Comparison of ENCODE assay signal across 8 mouse cellular contexts in the genomic region with DNA sequence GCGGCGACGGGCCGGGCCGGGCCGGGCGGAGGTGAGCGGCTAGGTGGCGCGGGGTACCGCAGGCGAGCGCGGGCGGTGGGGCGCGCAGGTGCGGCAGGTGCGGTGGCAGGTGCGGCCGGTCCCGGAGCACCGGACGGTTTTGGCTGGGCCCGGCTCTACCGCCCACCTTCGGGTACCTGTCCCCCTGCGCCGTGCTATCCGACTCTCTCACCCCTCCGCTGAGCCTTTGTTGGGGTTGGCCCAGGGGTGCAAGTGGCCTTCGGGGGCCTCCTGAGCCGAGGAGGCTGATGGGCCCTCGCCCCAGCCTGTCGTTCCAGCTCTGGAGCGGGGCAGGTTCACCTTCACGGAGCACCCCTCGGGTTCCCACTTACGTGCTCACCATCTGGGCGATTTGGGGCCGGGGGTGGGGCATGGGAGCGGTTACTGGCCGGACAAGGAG. TPM values are rescaled to one million over a fixed set of nuclear protein-coding genes. Genes with fewer than 3 reads are reported as not detected.
DNase-seq lines count a peak whose midpoint lies in the region; ATAC-seq and TF ChIP-seq lines count a peak whose summit lies in the region.

No protein-coding gene starts in this region.

- H3K4me2 ChIP-seq in forebrain, embryonic 12.5 days, result peak overlapping the region; percentile 88
- H3K4me2 ChIP-seq in midbrain, postnatal 0 days (ENCODE audit: low read depth, low read length, poor library complexity, severe bottlenecking), result peak overlapping the region; percentile 75

- no peaks in the 10 kb centered on the region for H3K27me3 ChIP-seq in forebrain, embryonic 12.5 days
- no peaks in the 10 kb centered on the region for H3K27me3 ChIP-seq in limb, embryonic 10.5 days (ENCODE audit: low read depth, poor library complexity, severe bottlenecking)
- H3K27me3 ChIP-seq in midbrain, postnatal 0 days (ENCODE audit: insufficient read depth, low read length), result no peaks in the 10 kb centered on the region

- H3K36me3 ChIP-seq in forebrain, embryonic 12.5 days (replicated peaks), result peaks cover 24% of the 10 kb centered on the region
- peaks cover 28% of the 10 kb centered on the region for H3K36me3 ChIP-seq in limb, embryonic 10.5 days
- H3K36me3 ChIP-seq in midbrain, postnatal 0 days (ENCODE audit: insufficient read depth, low read length), result peaks cover 5% of the 10 kb centered on the region; the same call in 1 of the 2 replicates

- peak overlapping the region; percentile 95 for H3K9ac ChIP-seq in forebrain, embryonic 12.5 days
- peak overlapping the region; percentile 89 for H3K9ac ChIP-seq in midbrain, postnatal 0 days (replicated peaks; ENCODE audit: low read length, poor library complexity, severe bottlenecking)

- 2% methylated on average over 22 of the region's 43 CpGs for WGBS in forebrain, embryonic 12.5 days
- WGBS in limb, embryonic 10.5 days, result 6% methylated on average over 43 of the region's 43 CpGs
- WGBS in midbrain, postnatal 0 days, result 1% methylated on average over 21 of the region's 43 CpGs

- ATAC-seq in forebrain, embryonic 12.5 days (ENCODE audit: low FRiP score), result peak; percentile 28
- no peak; the same call in none of the 2 replicates for ATAC-seq in midbrain, postnatal 0 days (ENCODE audit: low FRiP score)

- peaks cover 27% of the 10 kb centered on the region for H3K4me1 ChIP-seq in forebrain, embryonic 12.5 days
- H3K4me1 ChIP-seq in limb, embryonic 10.5 days, result peaks cover 23% of the 10 kb centered on the region
- H3K4me1 ChIP-seq in midbrain, postnatal 0 days (ENCODE audit: insufficient read depth, low read length), result peaks cover 11% of the 10 kb centered on the region; the same call in 1 of the 2 replicates

- H3K27ac ChIP-seq in forebrain, embryonic 12.5 days, result peak overlapping the region; percentile 97
- peak overlapping the region; percentile 92 for H3K27ac ChIP-seq in limb, embryonic 10.5 days
- H3K27ac ChIP-seq in midbrain, postnatal 0 days (ENCODE audit: low read depth, low read length), result peak overlapping the region; percentile 83

- peak; percentile 96 for DNase-seq in heart, adult 11 months
- no peak for DNase-seq in heart, postnatal 4 days
- peak; percentile 54 for DNase-seq in MN1 (ENCODE audit: low spot score)
- DNase-seq in limb, embryonic 10.5 days (ENCODE audit: low spot score), result peak; percentile 56
- no peak for DNase-seq in midbrain, postnatal 0 days (ENCODE audit: low spot score)
- DNase-seq in layer of hippocampus, adult 11-12 months (ENCODE audit: low spot score), result no peak
- no peak for DNase-seq in frontal cortex, postnatal 14 days (ENCODE audit: low spot score in 2 of 2)

- peak overlapping the region; percentile 96 for H3K4me3 ChIP-seq in forebrain, embryonic 12.5 days (replicated peaks)
- H3K4me3 ChIP-seq in limb, embryonic 10.5 days, result peak overlapping the region; percentile 84
- peak overlapping the region; percentile 89 for H3K4me3 ChIP-seq in midbrain, postnatal 0 days (ENCODE audit: low read depth, low read length)

- H3K9me3 ChIP-seq in forebrain, embryonic 12.5 days, result no peaks in the 10 kb centered on the region
- H3K9me3 ChIP-seq in limb, embryonic 10.5 days (replicated peaks), result no peaks in the 10 kb centered on the region
- H3K9me3 ChIP-seq in midbrain, postnatal 0 days (ENCODE audit: low read length), result no peaks in the 10 kb centered on the region

- no peak for TF ChIP-seq CTCF in midbrain, postnatal 0 days (IDR thresholded peaks at IDR 0.05)

RNA-seq across cellular contexts. Expression of gene Zmiz2, which starts 0.6 kb away (rescaled TPM):
- 10 to 100 TPM; 46.8 to 49.1 TPM for total RNA-seq in heart, postnatal 4 days (2021)
- 22.8 and 26.0 TPM in 2 replicates for polyA plus RNA-seq in forebrain, embryonic 12.5 days (2016; fragmentation: Nextera tagmentation; extraction: Ambion mirVana)
- 10.9 and 12.4 TPM in 2 replicates for polyA plus RNA-seq in limb, embryonic 10.5 days (2016; fragmentation: Nextera tagmentation; extraction: Ambion mirVana)
- 139 and 153 TPM in 2 replicates for total RNA-seq in midbrain, postnatal 0 days (2014; rRNA removed)
- 33.7 and 36.0 TPM in 2 replicates for polyA plus RNA-seq in midbrain, postnatal 0 days (2015; fragmentation: Nextera tagmentation; extraction: Ambion mirVana)

RNA-seq across cellular contexts. Expression of gene Ppia, which starts 25.7 kb away (rescaled TPM):
- total RNA-seq in heart, postnatal 4 days (2021), result 1,000 to 10,000 TPM; 1,521 to 1,568 TPM
- 4,594 and 4,665 TPM in 2 replicates for polyA plus RNA-seq in forebrain, embryonic 12.5 days (2016; fragmentation: Nextera tagmentation; extraction: Ambion mirVana)
- 5,840 and 6,698 TPM in 2 replicates for polyA plus RNA-seq in limb, embryonic 10.5 days (2016; fragmentation: Nextera tagmentation; extraction: Ambion mirVana)
- total RNA-seq in midbrain, postnatal 0 days (2014; rRNA removed), result 2,296 and 2,489 TPM in 2 replicates
- polyA plus RNA-seq in midbrain, postnatal 0 days (2015; fragmentation: Nextera tagmentation; extraction: Ambion mirVana), result 5,099 and 5,106 TPM in 2 replicates

RNA-seq across cellular contexts. Expression of gene H2afv, which starts 54.7 kb away (rescaled TPM):
- 100 to 1,000 TPM; 125 to 126 TPM for total RNA-seq in heart, postnatal 4 days (2021)
- 853 and 916 TPM in 2 replicates for polyA plus RNA-seq in forebrain, embryonic 12.5 days (2016; fragmentation: Nextera tagmentation; extraction: Ambion mirVana)
- polyA plus RNA-seq in limb, embryonic 10.5 days (2016; fragmentation: Nextera tagmentation; extraction: Ambion mirVana), result 583 and 781 TPM in 2 replicates
- 46.2 and 57.2 TPM in 2 replicates for total RNA-seq in midbrain, postnatal 0 days (2014; rRNA removed)
- 133 and 142 TPM in 2 replicates for polyA plus RNA-seq in midbrain, postnatal 0 days (2015; fragmentation: Nextera tagmentation; extraction: Ambion mirVana)

Comparison
In these comparisons a context has a peak if more than half of its experiments do, and no peak if none do; other contexts are left out.
1. DNase-seq: peak in heart, adult 11 months (single experiment), MN1 (single experiment) and limb, embryonic 10.5 days (single experiment); none in heart, postnatal 4 days (single experiment), midbrain, postnatal 0 days (single experiment), layer of hippocampus, adult 11-12 months (single experiment) and frontal cortex, postnatal 14 days (0 of 2).
2. Peak in every context shown above with its lines, with median percentiles within 50 percentile points of each other: H3K27ac ChIP-seq and H3K4me3 ChIP-seq.